Mouse (Mus musculus): ENCODE data around the gene Coasy. TPM values are rescaled to one million over a fixed set of nuclear protein-coding genes. Genes with fewer than 3 reads are reported as not detected.

Coasy gene
- polyA plus RNA-seq, 1 experiment from 2014 or later, result 26.8 TPM

DNA sequence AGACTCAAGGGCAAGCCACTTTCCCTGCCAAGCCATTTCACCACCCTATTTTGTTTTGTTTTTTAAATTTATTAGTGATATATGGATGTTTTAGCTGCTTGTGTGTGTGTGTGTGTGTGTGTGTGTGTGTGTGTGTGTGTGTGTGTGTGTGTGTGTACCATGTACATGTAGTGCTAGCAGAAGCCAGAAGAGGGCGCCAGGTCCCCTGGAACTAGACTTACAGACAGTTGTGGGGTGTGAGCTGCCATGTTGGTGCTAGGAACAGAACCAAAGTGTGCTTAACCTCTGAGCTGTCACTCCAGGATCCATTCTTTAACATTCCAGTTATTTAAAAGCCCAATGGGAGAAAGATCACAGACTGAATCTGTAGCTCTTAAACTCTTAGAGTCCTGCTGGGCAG, 44.7 kb downstream of the Coasy start:
- TF ChIP-seq EP300 (optimal IDR thresholded peaks at IDR 0.05), result no peak
- TF ChIP-seq CTCF (IDR thresholded peaks at IDR 0.05; ENCODE audit: low read depth), result peak; percentile 53
- Histone ChIP-seq H3K27ac (replicated peaks) (no peak overlapping the region), H3K4me1 (replicated peaks; ENCODE audit: control insufficient read depth, insufficient read depth) (peaks cover 3% of the 10 kb centered on the region; the same call in 1 of the 2 replicates), H3K36me3 (ENCODE audit: control insufficient read depth, insufficient read depth, low read length) (peaks cover 9% of the 10 kb centered on the region), H3K27me3 (ENCODE audit: control insufficient read depth, insufficient read depth, low read length) (no peaks in the 10 kb centered on the region), H3K4me3 (ENCODE audit: low read depth, low read length) (no peak overlapping the region), H3K9ac (ENCODE audit: low read length) (no peak overlapping the region), H3K9me3 (ENCODE audit: control insufficient read depth, low read length) (no peaks in the 10 kb centered on the region), H3K4me2 (replicated peaks; ENCODE audit: low read depth) (no peak overlapping the region)
- DNase-seq (ENCODE audit: low spot score) (no peak), ATAC-seq (ENCODE audit: low FRiP score, low TSS enrichment) (no peak)
- WGBS, result 77% methylated on average over 1 of the region's 1 CpGs

- no peaks in the 10 kb centered on the region for H3K27me3 ChIP-seq (ENCODE audit: control insufficient read depth, insufficient read depth, low read length)
- no peak for TF ChIP-seq EP300 (optimal IDR thresholded peaks at IDR 0.05)
- no peak for TF ChIP-seq CTCF (IDR thresholded peaks at IDR 0.05; ENCODE audit: low read depth)
- H3K36me3 ChIP-seq (ENCODE audit: control insufficient read depth, insufficient read depth, low read length), result peaks cover 7% of the 10 kb centered on the region
- H3K4me1 ChIP-seq (replicated peaks; ENCODE audit: control insufficient read depth, insufficient read depth), result peaks cover 3% of the 10 kb centered on the region; the same call in 1 of the 2 replicates
- no peak overlapping the region for H3K4me3 ChIP-seq (ENCODE audit: low read depth, low read length)
- 80% methylated on average over 11 of the region's 11 CpGs for WGBS
- no peak overlapping the region for H3K27ac ChIP-seq (replicated peaks)
- no peak overlapping the region for H3K9ac ChIP-seq (ENCODE audit: low read length)
- no peaks in the 10 kb centered on the region for H3K9me3 ChIP-seq (ENCODE audit: control insufficient read depth, low read length)
- no peak overlapping the region for H3K4me2 ChIP-seq (replicated peaks; ENCODE audit: low read depth)
- DNase-seq (ENCODE audit: low spot score) (no peak), ATAC-seq (ENCODE audit: low FRiP score, low TSS enrichment) (peak; percentile 20; the same call in 1 of the 2 replicates)
Observed at GRCm38 (mm10) chr11:101128996-101129577, 46.7 kb downstream of the Coasy start.

- Histone ChIP-seq H3K36me3 (ENCODE audit: control insufficient read depth, insufficient read depth, low read length) (peaks cover 7% of the 10 kb centered on the region), H3K9me3 (ENCODE audit: control insufficient read depth, low read length) (no peaks in the 10 kb centered on the region), H3K27ac (replicated peaks) (0 out of 2 replicates have a peak overlapping the region, but pooled peaks have one; percentile 30), H3K9ac (ENCODE audit: low read length) (no peak overlapping the region), H3K4me1 (replicated peaks; ENCODE audit: control insufficient read depth, insufficient read depth) (peaks cover 3% of the 10 kb centered on the region; the same call in 1 of the 2 replicates), H3K4me3 (ENCODE audit: low read depth, low read length) (no peak overlapping the region), H3K27me3 (ENCODE audit: control insufficient read depth, insufficient read depth, low read length) (no peaks in the 10 kb centered on the region), H3K4me2 (replicated peaks; ENCODE audit: low read depth) (no peak overlapping the region)
- TF ChIP-seq EP300 (optimal IDR thresholded peaks at IDR 0.05) (no peak), CTCF (IDR thresholded peaks at IDR 0.05; ENCODE audit: low read depth) (no peak)
- 35% methylated on average over 18 of the region's 18 CpGs for WGBS
- DNase-seq (ENCODE audit: low spot score) (peak; percentile 24), ATAC-seq (ENCODE audit: low FRiP score, low TSS enrichment) (peak; percentile 44; the same call in 1 of the 2 replicates)
Observed at GRCm38 (mm10) chr11:101130056-101130756, 47.8 kb downstream of the Coasy start.

- ATAC-seq (ENCODE audit: low FRiP score, low TSS enrichment), result no peak
- H3K27me3 ChIP-seq (ENCODE audit: control insufficient read depth, insufficient read depth, low read length), result no peaks in the 10 kb centered on the region
- H3K4me2 ChIP-seq (replicated peaks; ENCODE audit: low read depth), result no peak overlapping the region
- H3K36me3 ChIP-seq (ENCODE audit: control insufficient read depth, insufficient read depth, low read length), result peaks cover 3% of the 10 kb centered on the region; the same call in 1 of the 2 replicates
- DNase-seq (ENCODE audit: low spot score), result no peak
- WGBS, result 66% methylated on average over 2 of the region's 2 CpGs
- peaks cover 3% of the 10 kb centered on the region; the same call in 1 of the 2 replicates for H3K4me1 ChIP-seq (replicated peaks; ENCODE audit: control insufficient read depth, insufficient read depth)
- H3K9me3 ChIP-seq (ENCODE audit: control insufficient read depth, low read length), result no peaks in the 10 kb centered on the region
- no peak overlapping the region for H3K27ac ChIP-seq (replicated peaks)
- TF ChIP-seq CTCF (IDR thresholded peaks at IDR 0.05; ENCODE audit: low read depth) (no peak), EP300 (optimal IDR thresholded peaks at IDR 0.05) (no peak)
- H3K4me3 ChIP-seq (ENCODE audit: low read depth, low read length), result no peak overlapping the region
- no peak overlapping the region for H3K9ac ChIP-seq (ENCODE audit: low read length)
Observed at GRCm38 (mm10) chr11:101131187-101131586, 48.8 kb downstream of the Coasy start.

DNA sequence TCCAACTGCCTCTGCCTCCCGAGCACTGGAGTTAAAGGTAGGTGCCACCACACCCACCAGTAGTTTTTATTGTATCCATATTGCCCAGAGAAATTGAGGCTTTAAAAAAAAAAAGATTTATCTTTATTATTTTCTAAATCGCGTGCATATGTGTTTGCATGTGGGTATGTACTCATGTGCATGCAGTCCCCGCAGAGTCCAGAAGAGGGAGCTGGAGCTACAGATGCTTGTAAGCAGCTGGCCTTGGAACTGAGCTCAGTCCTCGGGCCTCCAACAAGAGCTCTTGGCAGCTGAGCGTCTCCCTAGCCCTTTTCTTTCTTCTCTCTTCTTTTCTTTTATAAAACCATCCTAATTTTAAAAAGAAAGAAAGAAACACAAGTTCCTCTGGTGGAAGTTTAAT, 49.3 kb downstream of the Coasy start:
- WGBS, result 92% methylated on average over 6 of the region's 6 CpGs
- peak; percentile 66 for TF ChIP-seq CTCF (IDR thresholded peaks at IDR 0.05; ENCODE audit: low read depth)
- no peak for TF ChIP-seq EP300 (optimal IDR thresholded peaks at IDR 0.05)
- ATAC-seq (ENCODE audit: low FRiP score, low TSS enrichment), result no peak

GRCm38 (mm10) chr11:101133037-101133436, 50.7 kb downstream of the Coasy start:
- Histone ChIP-seq H3K9me3 (ENCODE audit: control insufficient read depth, low read length) (no peaks in the 10 kb centered on the region), H3K9ac (ENCODE audit: low read length) (no peak overlapping the region), H3K27me3 (ENCODE audit: control insufficient read depth, insufficient read depth, low read length) (no peaks in the 10 kb centered on the region), H3K4me1 (replicated peaks; ENCODE audit: control insufficient read depth, insufficient read depth) (peaks cover 3% of the 10 kb centered on the region; the same call in 1 of the 2 replicates), H3K4me2 (replicated peaks; ENCODE audit: low read depth) (no peak overlapping the region), H3K36me3 (ENCODE audit: control insufficient read depth, insufficient read depth, low read length) (no peaks in the 10 kb centered on the region), H3K27ac (replicated peaks) (no peak overlapping the region), H3K4me3 (ENCODE audit: low read depth, low read length) (no peak overlapping the region)
- no peak for DNase-seq (ENCODE audit: low spot score)
- 53% methylated on average over 12 of the region's 12 CpGs for WGBS
- ATAC-seq (ENCODE audit: low FRiP score, low TSS enrichment), result no peak
- TF ChIP-seq CTCF (IDR thresholded peaks at IDR 0.05; ENCODE audit: low read depth) (no peak), EP300 (optimal IDR thresholded peaks at IDR 0.05) (no peak)

More for the DNA sequence above, 49.3 kb downstream of the Coasy start:
- DNase-seq (ENCODE audit: low spot score), result peak; percentile 56
- H3K36me3 ChIP-seq (ENCODE audit: control insufficient read depth, insufficient read depth, low read length), result peaks cover under 1% of the 10 kb centered on the region; the same call in 1 of the 2 replicates
- no peaks in the 10 kb centered on the region for H3K27me3 ChIP-seq (ENCODE audit: control insufficient read depth, insufficient read depth, low read length)
- H3K4me3 ChIP-seq (ENCODE audit: low read depth, low read length), result no peak overlapping the region
- no peak overlapping the region for H3K4me2 ChIP-seq (replicated peaks; ENCODE audit: low read depth)
- peaks cover 3% of the 10 kb centered on the region; the same call in 1 of the 2 replicates for H3K4me1 ChIP-seq (replicated peaks; ENCODE audit: control insufficient read depth, insufficient read depth)
- no peak overlapping the region for H3K9ac ChIP-seq (ENCODE audit: low read length)
- H3K9me3 ChIP-seq (ENCODE audit: control insufficient read depth, low read length), result no peaks in the 10 kb centered on the region
- H3K27ac ChIP-seq (replicated peaks), result no peak overlapping the region
